Mouse (Mus musculus): ENCODE results near the gene Dapk1. TPM values are rescaled to one million over a fixed set of nuclear protein-coding genes. Genes with fewer than 3 reads are reported as not detected.

The Dapk1 gene
- total and polyA plus RNA-seq, 2 experiments from 2014 or later: 6.1 to 17.3 TPM

DNA sequence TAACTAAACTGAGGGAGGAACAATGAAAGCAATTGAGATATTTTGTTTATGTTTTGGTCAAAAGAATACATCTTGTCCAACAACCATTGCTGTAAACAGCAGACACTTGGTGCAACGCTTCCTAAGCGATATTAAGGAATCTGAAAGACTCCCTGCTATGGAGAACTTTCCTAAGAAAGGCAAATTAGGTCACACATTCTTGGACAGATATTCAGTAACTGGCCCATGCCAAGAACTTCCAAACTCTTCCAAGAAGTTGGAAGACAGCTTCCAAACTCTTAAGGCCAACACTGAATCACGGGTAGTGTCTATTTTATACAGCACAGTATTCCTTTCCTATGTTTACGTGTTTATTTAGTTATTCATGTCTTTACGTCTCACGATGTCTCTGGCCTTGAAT lies 6.2 kb upstream of the Dapk1 start:
- no peak overlapping the region for H3K4me2 ChIP-seq (ENCODE audit: low read depth, low read length)
- ATAC-seq (ENCODE audit: insufficient read depth, low read depth) (no peak), DNase-seq (ENCODE audit: low spot score) (no peak)
- H3K27ac ChIP-seq (ENCODE audit: low read depth): no peak overlapping the region
- no peaks in the 10 kb centered on the region for H3K27me3 ChIP-seq (ENCODE audit: control insufficient read depth, insufficient read depth, low read length)
- no peak overlapping the region for H3K9ac ChIP-seq (replicated peaks; ENCODE audit: low read depth, low read length)
- 83% methylated on average over 6 of the region's 6 CpGs for WGBS
- no peaks in the 10 kb centered on the region for H3K36me3 ChIP-seq (replicated peaks; ENCODE audit: control insufficient read depth, insufficient read depth, low read length)
- H3K4me3 ChIP-seq (ENCODE audit: low read depth, low read length): no peak overlapping the region
- TF ChIP-seq EP300 (IDR thresholded peaks at IDR 0.05; ENCODE audit: low read depth): no peak
- TF ChIP-seq CTCF (IDR thresholded peaks at IDR 0.05; ENCODE audit: low read depth): no peak
- H3K4me1 ChIP-seq (ENCODE audit: control insufficient read depth, insufficient read depth): no peaks in the 10 kb centered on the region
- no peaks in the 10 kb centered on the region for H3K9me3 ChIP-seq (replicated peaks; ENCODE audit: control insufficient read depth, low read length)

DNA sequence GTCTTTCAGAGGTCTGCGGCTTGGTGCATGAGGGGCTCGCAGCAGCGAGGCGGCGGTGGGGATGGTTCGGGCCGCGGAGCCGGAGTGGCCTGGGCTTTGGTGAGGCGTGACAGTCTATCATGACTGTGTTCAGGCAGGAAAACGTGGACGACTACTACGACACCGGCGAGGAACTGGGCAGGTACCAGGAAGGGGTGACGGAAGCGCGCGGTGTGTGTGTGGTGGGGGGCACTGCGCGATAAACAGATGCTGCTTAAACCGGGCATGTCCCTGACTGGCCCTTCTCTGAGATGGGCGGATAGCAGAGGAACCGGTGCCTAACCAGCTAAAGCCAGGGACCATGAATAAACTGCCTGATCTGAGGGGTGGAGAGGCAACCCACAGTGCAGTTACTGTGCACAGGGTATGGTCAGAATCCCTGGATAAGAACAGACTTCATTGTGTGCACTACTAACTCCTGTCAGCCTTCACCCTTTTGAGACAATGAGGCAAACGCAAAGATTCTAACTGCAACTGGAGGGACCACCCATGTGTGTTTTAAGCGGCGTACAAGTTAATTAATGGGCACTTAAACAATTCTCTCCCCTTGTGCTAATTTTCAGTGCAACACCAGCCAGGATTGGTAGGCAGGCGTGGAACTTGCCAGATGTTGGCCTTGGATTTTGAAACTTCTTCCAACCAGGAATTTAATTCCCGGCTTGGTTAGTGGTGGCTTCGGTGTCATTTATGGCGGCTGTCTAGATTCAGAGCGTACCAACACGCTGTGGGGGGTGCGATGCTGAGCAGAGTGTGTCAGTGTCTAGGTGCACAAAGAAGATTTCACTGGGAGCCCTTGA lies 887 bp downstream of the Dapk1 start:
- ATAC-seq (ENCODE audit: insufficient read depth, low read depth) (peak; percentile 42), DNase-seq (ENCODE audit: low spot score) (no peak)
- Histone ChIP-seq H3K4me2 (ENCODE audit: low read depth, low read length) (peak overlapping the region; percentile 88), H3K36me3 (replicated peaks; ENCODE audit: control insufficient read depth, insufficient read depth, low read length) (no peaks in the 10 kb centered on the region), H3K9me3 (replicated peaks; ENCODE audit: control insufficient read depth, low read length) (no peaks in the 10 kb centered on the region), H3K27ac (ENCODE audit: low read depth) (peak overlapping the region; percentile 52), H3K27me3 (ENCODE audit: control insufficient read depth, insufficient read depth, low read length) (no peaks in the 10 kb centered on the region), H3K9ac (replicated peaks; ENCODE audit: low read depth, low read length) (peak overlapping the region; percentile 63), H3K4me3 (ENCODE audit: low read depth, low read length) (peak overlapping the region; percentile 79), H3K4me1 (ENCODE audit: control insufficient read depth, insufficient read depth) (no peaks in the 10 kb centered on the region)
- 19% methylated on average over 34 of the region's 34 CpGs for WGBS
- no peak for TF ChIP-seq EP300 (IDR thresholded peaks at IDR 0.05; ENCODE audit: low read depth)

DNA sequence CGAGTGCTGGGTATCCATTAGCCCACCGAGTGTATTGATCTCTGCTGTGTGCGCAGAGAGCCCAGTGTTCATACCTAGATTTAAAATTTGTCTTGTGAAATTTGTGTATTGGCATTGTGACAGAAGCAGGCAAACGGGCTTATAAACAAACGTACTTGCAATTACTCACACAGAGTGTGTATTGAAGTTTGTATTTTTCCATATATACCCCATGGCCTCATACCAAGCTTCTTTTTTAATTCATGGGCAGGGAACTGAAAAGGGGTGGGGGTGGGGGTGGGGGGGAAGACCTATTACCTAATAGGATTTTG lies 1.5 kb downstream of the Dapk1 start:
- Histone ChIP-seq H3K4me2 (ENCODE audit: low read depth, low read length) (peak overlapping the region; percentile 88), H3K9me3 (replicated peaks; ENCODE audit: control insufficient read depth, low read length) (no peaks in the 10 kb centered on the region), H3K4me3 (ENCODE audit: low read depth, low read length) (peak overlapping the region; percentile 79; the same call in 1 of the 2 replicates), H3K36me3 (replicated peaks; ENCODE audit: control insufficient read depth, insufficient read depth, low read length) (no peaks in the 10 kb centered on the region), H3K27me3 (ENCODE audit: control insufficient read depth, insufficient read depth, low read length) (no peaks in the 10 kb centered on the region), H3K4me1 (ENCODE audit: control insufficient read depth, insufficient read depth) (no peaks in the 10 kb centered on the region), H3K9ac (replicated peaks; ENCODE audit: low read depth, low read length) (no peak overlapping the region), H3K27ac (ENCODE audit: low read depth) (no peak overlapping the region)
- WGBS: 69% methylated on average over 5 of the region's 5 CpGs
- no peak for ATAC-seq (ENCODE audit: insufficient read depth, low read depth)
- DNase-seq (ENCODE audit: low spot score): no peak
- TF ChIP-seq EP300 (IDR thresholded peaks at IDR 0.05; ENCODE audit: low read depth): no peak
- no peak for TF ChIP-seq CTCF (IDR thresholded peaks at IDR 0.05; ENCODE audit: low read depth)

DNA sequence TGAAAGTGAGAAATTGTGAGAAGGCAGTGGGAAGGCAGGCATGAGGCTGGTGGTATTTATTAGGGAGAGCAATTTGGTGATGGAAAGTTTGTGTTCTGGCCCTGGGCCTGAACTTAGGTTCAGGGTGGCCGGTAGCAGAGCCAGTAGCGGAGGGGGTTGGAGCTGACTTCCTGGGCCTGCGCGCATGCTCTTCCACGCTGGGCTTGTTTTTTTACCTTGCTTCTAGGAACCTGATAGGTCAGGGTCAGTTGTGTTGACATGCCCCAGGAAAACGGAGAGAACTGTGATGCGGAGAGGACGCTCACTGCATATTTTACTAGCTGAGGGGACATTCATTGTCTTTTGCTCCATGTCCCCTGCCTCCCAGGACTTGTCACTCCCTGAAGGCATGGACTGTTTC lies 5.7 kb downstream of the Dapk1 start:
- H3K9ac ChIP-seq (replicated peaks; ENCODE audit: low read depth, low read length): no peak overlapping the region
- DNase-seq (ENCODE audit: low spot score) (no peak), ATAC-seq (ENCODE audit: insufficient read depth, low read depth) (no peak)
- H3K9me3 ChIP-seq (replicated peaks; ENCODE audit: control insufficient read depth, low read length): no peaks in the 10 kb centered on the region
- H3K4me1 ChIP-seq (ENCODE audit: control insufficient read depth, insufficient read depth): no peaks in the 10 kb centered on the region
- H3K4me3 ChIP-seq (ENCODE audit: low read depth, low read length): no peak overlapping the region
- 81% methylated on average over 8 of the region's 8 CpGs for WGBS
- H3K27ac ChIP-seq (ENCODE audit: low read depth): no peak overlapping the region
- no peaks in the 10 kb centered on the region for H3K27me3 ChIP-seq (ENCODE audit: control insufficient read depth, insufficient read depth, low read length)
- no peak for TF ChIP-seq CTCF (IDR thresholded peaks at IDR 0.05; ENCODE audit: low read depth)
- TF ChIP-seq EP300 (IDR thresholded peaks at IDR 0.05; ENCODE audit: low read depth): no peak
- no peaks in the 10 kb centered on the region for H3K36me3 ChIP-seq (replicated peaks; ENCODE audit: control insufficient read depth, insufficient read depth, low read length)
- no peak overlapping the region for H3K4me2 ChIP-seq (ENCODE audit: low read depth, low read length)

DNA sequence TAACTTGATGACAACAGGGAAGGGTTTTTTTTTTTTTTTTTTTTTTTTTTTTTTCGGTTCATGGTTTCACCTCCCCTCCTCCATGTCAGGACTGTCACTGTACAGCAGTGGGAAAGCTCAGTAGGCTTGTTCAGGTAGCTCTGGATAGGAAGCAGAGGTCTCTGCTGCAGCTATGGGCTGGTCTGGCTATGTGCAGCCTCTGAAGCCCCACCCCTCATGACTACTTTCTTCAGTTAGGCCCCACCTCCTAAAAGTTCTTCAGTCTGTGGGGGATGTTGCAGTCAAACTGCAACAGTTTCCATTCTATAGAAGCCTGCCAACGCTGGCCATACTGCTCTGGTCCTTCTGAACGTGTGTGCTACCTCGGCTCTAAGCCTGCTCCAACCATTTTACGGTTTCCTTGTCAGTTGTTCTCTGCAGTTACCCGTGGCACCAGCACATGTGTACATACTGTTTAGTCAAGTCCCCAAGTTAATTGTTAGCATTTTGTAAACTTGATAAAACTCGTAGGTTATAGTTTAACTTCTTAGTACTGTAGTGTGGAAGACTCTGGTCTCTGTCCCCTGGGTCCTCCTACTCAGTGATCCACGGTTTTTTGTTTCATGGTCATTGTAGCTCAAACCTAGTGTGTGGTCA lies 6.8 kb downstream of the Dapk1 start:
- DNase-seq (ENCODE audit: low spot score): no peak
- 78% methylated on average over 8 of the region's 8 CpGs for WGBS
- Histone ChIP-seq H3K36me3 (replicated peaks; ENCODE audit: control insufficient read depth, insufficient read depth, low read length) (no peaks in the 10 kb centered on the region), H3K4me3 (ENCODE audit: low read depth, low read length) (no peak overlapping the region), H3K27me3 (ENCODE audit: control insufficient read depth, insufficient read depth, low read length) (no peaks in the 10 kb centered on the region), H3K4me1 (ENCODE audit: control insufficient read depth, insufficient read depth) (no peaks in the 10 kb centered on the region), H3K9ac (replicated peaks; ENCODE audit: low read depth, low read length) (no peak overlapping the region), H3K27ac (ENCODE audit: low read depth) (no peak overlapping the region), H3K4me2 (ENCODE audit: low read depth, low read length) (no peak overlapping the region), H3K9me3 (replicated peaks; ENCODE audit: control insufficient read depth, low read length) (no peaks in the 10 kb centered on the region)
- TF ChIP-seq EP300 (IDR thresholded peaks at IDR 0.05; ENCODE audit: low read depth) (no peak), CTCF (IDR thresholded peaks at IDR 0.05; ENCODE audit: low read depth) (no peak)
- ATAC-seq (ENCODE audit: insufficient read depth, low read depth): no peak

Measured in heart, postnatal 0 days (tissue).